Mouse (Mus musculus) erythroblast, embryonic 14.5 days (primary cell): Measurements from ENCODE around the gene Ehf.

Source experiments
- GATA1 ChIP-seq: IDR thresholded peaks from 2 replicates; pipeline ENCODE4 v1.6.1; 2012; ENCODE audit warnings: low read length, inconsistent platforms, mixed read lengths
- TAL1 ChIP-seq: IDR thresholded peaks from 3 replicates; pipeline ENCODE4 v1.6.1; 2012; ENCODE audit warnings: low read length, inconsistent platforms, mixed read lengths

DNA sequence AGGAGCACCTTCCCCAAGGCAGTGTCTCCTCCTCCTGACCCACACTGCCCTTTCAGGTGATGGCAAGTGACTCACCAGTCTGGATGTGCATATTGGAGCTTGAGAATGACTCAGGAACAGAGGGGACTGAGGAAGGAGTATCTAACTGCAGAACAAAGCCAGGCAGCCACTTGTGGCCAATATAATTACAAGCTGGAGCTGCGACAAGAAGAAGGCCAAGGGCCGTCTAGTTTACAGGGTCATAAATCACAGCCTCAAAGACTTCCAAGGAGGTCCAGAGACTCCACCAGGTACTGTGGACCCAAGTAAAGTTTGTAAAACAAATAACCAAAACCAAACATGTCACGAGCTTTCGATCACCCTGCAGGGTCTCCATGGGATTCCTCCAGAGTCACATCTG is 10.9 kb upstream of the Ehf start:
- no peak for TF ChIP-seq TAL1
- TF ChIP-seq GATA1, result no peak
